Mouse (Mus musculus): Measurements from ENCODE around the gene Alpi.

DNA sequence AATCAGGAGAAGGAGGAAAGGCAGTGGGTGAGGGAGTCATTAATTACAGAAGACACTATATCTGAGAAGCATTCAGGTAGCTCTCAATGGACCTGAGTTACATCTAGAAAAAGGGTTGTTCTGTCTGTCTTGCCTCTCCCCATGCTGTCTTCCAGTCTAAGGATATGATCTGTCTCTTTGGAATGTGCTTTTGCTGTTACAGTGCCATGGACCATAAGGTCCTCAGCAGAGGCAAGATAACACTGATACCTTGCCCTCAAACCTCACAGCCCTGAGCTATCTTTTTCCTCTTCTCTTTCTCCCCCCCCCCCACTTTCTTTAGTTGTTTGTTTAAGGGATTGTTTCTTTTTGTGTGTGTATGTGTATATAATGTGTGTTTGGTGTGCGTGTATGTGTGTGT, 13.4 kb upstream of the Alpi start:
- TF ChIP-seq POLR2A (IDR thresholded peaks at IDR 0.05; ENCODE audit: low read depth, low read length) (no peak), CTCF (IDR thresholded peaks at IDR 0.05; ENCODE audit: borderline replicate concordance, insufficient read depth, low read length) (no peak)

Measured in embryonic fibroblast, embryonic 13.5 days (primary cell).